Mouse (Mus musculus) CD4-positive, CD25-positive, alpha-beta regulatory T cell (primary cell): ENCODE measurements around the gene Col16a1. TPM values are rescaled to one million over a fixed set of nuclear protein-coding genes. Genes with fewer than 3 reads are reported as not detected.

ENCODE experiments used
- polyA plus RNA-seq: library from polyadenylated mRNA; unstranded; fragments of 100-300 nt; shearing (Covaris generic); gene quantifications from one replicate; pipeline ENCODE4 v1.2.1, GENCODE M21; 2017

The Col16a1 gene
- polyA plus RNA-seq, result 0.31 TPM

GRCm38 (mm10) chr4:130047331-130048202 is at the start of gene Col16a1:
Col16a1 (plus strand) TSS chr4:130047840.

GRCm38 (mm10) chr4:130102111-130102651 is 54.5 kb downstream of the Col16a1 start, which contains the start of gene Pef1:
Pef1 (plus strand) TSS chr4:130102558.

GRCm38 (mm10) chr4:130139214-130139492 is 91.5 kb downstream of the Col16a1 start, which contains the start of gene Hcrtr1:
Hcrtr1 (minus strand) TSS chr4:130139359.

Other genes starting within 250 kb of the Col16a1 start
- gene Ptp4a2, start 236.6 kb upstream of the Col16a1 start, polyA plus RNA-seq, result 443 TPM
- gene Spocd1, start 118.6 kb upstream of the Col16a1 start, polyA plus RNA-seq, result not detected
- 0.18 TPM for gene Adgrb2, start 63.0 kb upstream of the Col16a1 start, polyA plus RNA-seq
- gene Pef1, start 54.7 kb downstream of the Col16a1 start, polyA plus RNA-seq, result 61.4 TPM
- gene Hcrtr1, start 91.5 kb downstream of the Col16a1 start, polyA plus RNA-seq, result 0.10 TPM
- gene Tinagl1, start 127.3 kb downstream of the Col16a1 start, polyA plus RNA-seq, result not detected
- gene Gm853, start 174.6 kb downstream of the Col16a1 start, polyA plus RNA-seq, result not detected
- gene Serinc2, start 231.4 kb downstream of the Col16a1 start, polyA plus RNA-seq, result not detected